Mouse (Mus musculus): ENCODE data around the gene Nck2. TPM values are rescaled to one million over a fixed set of nuclear protein-coding genes. Genes with fewer than 3 reads are reported as not detected.

The Nck2 gene
- total RNA-seq, 1 experiment, result 20.3 TPM

DNA sequence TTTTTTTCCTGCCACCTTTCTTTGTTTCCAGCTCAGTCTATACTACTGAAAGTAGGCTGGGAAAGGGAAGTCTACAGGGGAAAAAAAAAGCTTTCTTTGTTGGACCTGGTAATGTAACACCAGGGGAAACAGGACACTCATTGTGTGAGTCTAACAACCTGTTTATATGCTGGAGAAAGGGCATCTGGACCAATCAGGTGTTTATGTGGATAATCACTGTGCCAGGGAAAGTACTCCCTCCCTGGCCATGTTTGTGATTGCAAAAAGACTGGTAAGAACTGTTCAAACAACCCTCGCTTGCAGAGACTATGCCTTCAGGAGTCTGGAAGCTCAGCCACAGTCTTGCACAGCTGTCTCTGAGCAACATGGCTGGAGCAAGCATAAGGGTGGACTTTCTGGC is 146.3 kb downstream of the Nck2 start:
- DNase-seq (ENCODE audit: low read depth, low spot score), result no peak
- H3K36me3 ChIP-seq (ENCODE audit: control insufficient read depth, insufficient read depth, low read length, poor library complexity, severe bottlenecking), result no peaks in the 10 kb centered on the region
- H3K9me3 ChIP-seq (ENCODE audit: control insufficient read depth, insufficient read depth, low read depth, low read length), result no peaks in the 10 kb centered on the region
- H3K27ac ChIP-seq (ENCODE audit: insufficient read depth, low read depth, low read length, poor library complexity, severe bottlenecking), result no peak overlapping the region
- H3K4me1 ChIP-seq (ENCODE audit: control insufficient read depth in 2 of 2, insufficient read depth in 2 of 2, low read length in 2 of 2, poor library complexity in 1 of 2), result no peaks in the 10 kb centered on the region
- H3K4me3 ChIP-seq (ENCODE audit: insufficient read depth in 1 of 2, low read depth in 1 of 2, low read length in 2 of 2, poor library complexity in 1 of 2, severe bottlenecking in 1 of 2), result no peak overlapping the region
- TF ChIP-seq HCFC1 (IDR thresholded peaks at IDR 0.05; ENCODE audit: borderline replicate concordance, insufficient read depth, low read length), result no peak
- no peak for TF ChIP-seq ZNF384 (IDR thresholded peaks at IDR 0.05; ENCODE audit: low read depth, low read length)
- no peak for TF ChIP-seq MAFK (IDR thresholded peaks at IDR 0.05; ENCODE audit: insufficient read depth, low read depth, low read length)
- TF ChIP-seq CHD2 (IDR thresholded peaks at IDR 0.05; ENCODE audit: low read depth, low read length), result no peak
- TF ChIP-seq ZC3H11A (IDR thresholded peaks at IDR 0.05; ENCODE audit: borderline replicate concordance, low read depth, low read length), result no peak
- no peak overlapping the region for H3K9ac ChIP-seq (ENCODE audit: insufficient read depth, low read depth, low read length, poor library complexity, severe bottlenecking)
- in situ Hi-C loops (cut with MboI; ENCODE audit: low sequenced_read_pairs in 2 of 2, unreplicated experiment in 2 of 2), result no loop called here

DNA sequence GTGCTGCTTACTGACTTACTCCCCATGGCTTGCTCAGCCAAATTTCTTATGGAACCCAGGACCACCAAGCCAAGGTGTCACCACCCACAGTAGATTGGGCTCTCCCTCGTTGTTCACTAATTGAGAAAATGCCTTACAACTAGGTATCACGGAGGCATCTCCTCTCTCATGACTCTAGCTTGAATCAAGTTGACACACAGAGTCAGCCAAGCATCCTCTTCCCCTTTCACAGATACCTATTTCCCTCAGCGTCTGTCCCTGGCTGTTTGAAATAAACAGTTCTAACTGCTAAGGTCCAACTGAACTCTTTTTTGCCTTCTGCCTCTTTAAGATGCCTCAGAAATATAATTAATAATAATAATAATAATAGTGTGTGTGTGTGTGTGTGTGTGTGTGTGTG is 148.7 kb downstream of the Nck2 start:
- no peak for DNase-seq (ENCODE audit: low read depth, low spot score)
- no peak overlapping the region for H3K4me3 ChIP-seq (ENCODE audit: insufficient read depth in 1 of 2, low read depth in 1 of 2, low read length in 2 of 2, poor library complexity in 1 of 2, severe bottlenecking in 1 of 2)
- in situ Hi-C loops (cut with MboI; ENCODE audit: low sequenced_read_pairs in 2 of 2, unreplicated experiment in 2 of 2), result no loop called here
- no peaks in the 10 kb centered on the region for H3K9me3 ChIP-seq (ENCODE audit: control insufficient read depth, insufficient read depth, low read depth, low read length)
- no peak overlapping the region for H3K9ac ChIP-seq (ENCODE audit: insufficient read depth, low read depth, low read length, poor library complexity, severe bottlenecking)
- no peak overlapping the region for H3K27ac ChIP-seq (ENCODE audit: insufficient read depth, low read depth, low read length, poor library complexity, severe bottlenecking)
- no peak for TF ChIP-seq ZNF384 (IDR thresholded peaks at IDR 0.05; ENCODE audit: low read depth, low read length)
- no peak for TF ChIP-seq ZC3H11A (IDR thresholded peaks at IDR 0.05; ENCODE audit: borderline replicate concordance, low read depth, low read length)
- TF ChIP-seq CHD2 (IDR thresholded peaks at IDR 0.05; ENCODE audit: low read depth, low read length), result no peak
- no peak for TF ChIP-seq MAFK (IDR thresholded peaks at IDR 0.05; ENCODE audit: insufficient read depth, low read depth, low read length)
- TF ChIP-seq HCFC1 (IDR thresholded peaks at IDR 0.05; ENCODE audit: borderline replicate concordance, insufficient read depth, low read length), result no peak
- no peaks in the 10 kb centered on the region for H3K36me3 ChIP-seq (ENCODE audit: control insufficient read depth, insufficient read depth, low read length, poor library complexity, severe bottlenecking)
- no peaks in the 10 kb centered on the region for H3K4me1 ChIP-seq (ENCODE audit: control insufficient read depth in 2 of 2, insufficient read depth in 2 of 2, low read length in 2 of 2, poor library complexity in 1 of 2)

DNA sequence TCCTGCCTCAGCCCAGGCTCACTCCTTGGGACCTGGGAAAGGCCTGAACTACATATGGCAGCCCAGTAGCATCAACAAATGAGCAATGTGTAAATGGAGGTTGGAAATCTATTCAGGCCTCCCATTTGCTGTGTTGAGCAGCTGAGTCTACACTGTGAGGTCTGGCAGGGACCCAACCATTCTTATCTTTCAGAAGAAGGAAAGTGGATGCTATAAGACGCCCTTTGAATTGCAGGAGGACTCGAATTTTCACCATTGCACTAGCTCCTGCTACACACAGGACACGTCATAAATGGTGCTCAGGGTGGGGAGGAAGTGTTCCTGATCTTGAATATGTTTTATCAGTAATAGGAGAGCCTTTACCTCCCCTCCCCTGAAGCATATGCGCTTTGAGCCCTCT is 150.4 kb downstream of the Nck2 start:
- TF ChIP-seq ZC3H11A (IDR thresholded peaks at IDR 0.05; ENCODE audit: borderline replicate concordance, low read depth, low read length) (no peak), ZNF384 (IDR thresholded peaks at IDR 0.05; ENCODE audit: low read depth, low read length) (no peak), MAFK (IDR thresholded peaks at IDR 0.05; ENCODE audit: insufficient read depth, low read depth, low read length) (no peak), CHD2 (IDR thresholded peaks at IDR 0.05; ENCODE audit: low read depth, low read length) (no peak), HCFC1 (IDR thresholded peaks at IDR 0.05; ENCODE audit: borderline replicate concordance, insufficient read depth, low read length) (no peak)
- H3K9me3 ChIP-seq (ENCODE audit: control insufficient read depth, insufficient read depth, low read depth, low read length), result no peaks in the 10 kb centered on the region
- no peak for DNase-seq (ENCODE audit: low read depth, low spot score)
- in situ Hi-C loops (cut with MboI; ENCODE audit: low sequenced_read_pairs in 2 of 2, unreplicated experiment in 2 of 2), result no loop called here
- no peaks in the 10 kb centered on the region for H3K36me3 ChIP-seq (ENCODE audit: control insufficient read depth, insufficient read depth, low read length, poor library complexity, severe bottlenecking)
- no peak overlapping the region for H3K27ac ChIP-seq (ENCODE audit: insufficient read depth, low read depth, low read length, poor library complexity, severe bottlenecking)
- no peaks in the 10 kb centered on the region for H3K4me1 ChIP-seq (ENCODE audit: control insufficient read depth in 2 of 2, insufficient read depth in 2 of 2, low read length in 2 of 2, poor library complexity in 1 of 2)
- no peak overlapping the region for H3K9ac ChIP-seq (ENCODE audit: insufficient read depth, low read depth, low read length, poor library complexity, severe bottlenecking)
- H3K4me3 ChIP-seq (ENCODE audit: insufficient read depth in 1 of 2, low read depth in 1 of 2, low read length in 2 of 2, poor library complexity in 1 of 2, severe bottlenecking in 1 of 2), result no peak overlapping the region

DNA sequence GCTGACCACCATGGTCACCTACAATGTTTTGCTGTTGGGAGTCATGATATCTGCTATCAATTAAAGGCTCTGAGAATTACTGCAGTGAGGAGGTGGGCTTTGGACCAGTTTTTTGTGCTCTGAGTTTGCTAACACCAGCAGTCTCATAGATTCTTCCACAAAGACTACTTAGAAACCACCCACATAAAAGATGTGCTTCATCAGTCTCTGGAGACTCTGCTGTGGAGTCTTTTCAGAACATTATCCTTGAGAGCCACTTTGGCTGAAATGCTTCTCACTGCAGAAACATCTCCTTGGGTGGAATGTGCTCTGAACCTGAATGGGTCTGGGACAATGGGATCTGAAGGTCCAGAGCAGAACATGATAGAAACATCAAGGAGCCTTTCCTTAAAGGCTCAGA is 153.4 kb downstream of the Nck2 start:
- no peak for DNase-seq (ENCODE audit: low read depth, low spot score)
- TF ChIP-seq ZNF384 (IDR thresholded peaks at IDR 0.05; ENCODE audit: low read depth, low read length) (no peak), HCFC1 (IDR thresholded peaks at IDR 0.05; ENCODE audit: borderline replicate concordance, insufficient read depth, low read length) (no peak), ZC3H11A (IDR thresholded peaks at IDR 0.05; ENCODE audit: borderline replicate concordance, low read depth, low read length) (no peak), MAFK (IDR thresholded peaks at IDR 0.05; ENCODE audit: insufficient read depth, low read depth, low read length) (no peak), CHD2 (IDR thresholded peaks at IDR 0.05; ENCODE audit: low read depth, low read length) (no peak)
- Histone ChIP-seq H3K9ac (ENCODE audit: insufficient read depth, low read depth, low read length, poor library complexity, severe bottlenecking) (no peak overlapping the region), H3K36me3 (ENCODE audit: control insufficient read depth, insufficient read depth, low read length, poor library complexity, severe bottlenecking) (no peaks in the 10 kb centered on the region), H3K9me3 (ENCODE audit: control insufficient read depth, insufficient read depth, low read depth, low read length) (no peaks in the 10 kb centered on the region), H3K27ac (ENCODE audit: insufficient read depth, low read depth, low read length, poor library complexity, severe bottlenecking) (no peak overlapping the region), H3K4me3 (ENCODE audit: insufficient read depth in 1 of 2, low read depth in 1 of 2, low read length in 2 of 2, poor library complexity in 1 of 2, severe bottlenecking in 1 of 2) (no peak overlapping the region), H3K4me1 (ENCODE audit: control insufficient read depth in 2 of 2, insufficient read depth in 2 of 2, low read length in 2 of 2, poor library complexity in 1 of 2) (no peaks in the 10 kb centered on the region)
- in situ Hi-C loops (cut with MboI; ENCODE audit: low sequenced_read_pairs in 2 of 2, unreplicated experiment in 2 of 2), result no loop called here

- H3K9ac ChIP-seq (ENCODE audit: insufficient read depth, low read depth, low read length, poor library complexity, severe bottlenecking), result no peak overlapping the region
- H3K4me1 ChIP-seq (ENCODE audit: control insufficient read depth in 2 of 2, insufficient read depth in 2 of 2, low read length in 2 of 2, poor library complexity in 1 of 2), result no peaks in the 10 kb centered on the region
- TF ChIP-seq HCFC1 (IDR thresholded peaks at IDR 0.05; ENCODE audit: borderline replicate concordance, insufficient read depth, low read length), result no peak
- TF ChIP-seq MAFK (IDR thresholded peaks at IDR 0.05; ENCODE audit: insufficient read depth, low read depth, low read length), result no peak
- no peak for TF ChIP-seq ZC3H11A (IDR thresholded peaks at IDR 0.05; ENCODE audit: borderline replicate concordance, low read depth, low read length)
- TF ChIP-seq CHD2 (IDR thresholded peaks at IDR 0.05; ENCODE audit: low read depth, low read length), result no peak
- no peak for TF ChIP-seq ZNF384 (IDR thresholded peaks at IDR 0.05; ENCODE audit: low read depth, low read length)
- H3K9me3 ChIP-seq (ENCODE audit: control insufficient read depth, insufficient read depth, low read depth, low read length), result no peaks in the 10 kb centered on the region
- in situ Hi-C loops (cut with MboI; ENCODE audit: low sequenced_read_pairs in 2 of 2, unreplicated experiment in 2 of 2), result no loop called here
- no peak overlapping the region for H3K4me3 ChIP-seq (ENCODE audit: insufficient read depth in 1 of 2, low read depth in 1 of 2, low read length in 2 of 2, poor library complexity in 1 of 2, severe bottlenecking in 1 of 2)
- no peak overlapping the region for H3K27ac ChIP-seq (ENCODE audit: insufficient read depth, low read depth, low read length, poor library complexity, severe bottlenecking)
- DNase-seq (ENCODE audit: low read depth, low spot score), result no peak
- H3K36me3 ChIP-seq (ENCODE audit: control insufficient read depth, insufficient read depth, low read length, poor library complexity, severe bottlenecking), result no peaks in the 10 kb centered on the region
Measured at GRCm38 (mm10) chr1:43599483-43599882, 155.1 kb downstream of the Nck2 start.
